Mouse (Mus musculus) liver, adult (tissue): ENCODE data around the gene Gm29666.

ENCODE experiments used
- GATA4 ChIP-seq: IDR thresholded peaks from 2 replicates; pipeline ENCODE4 v1.6.1; 2014; ENCODE audit warnings: mild to moderate bottlenecking, low read length; ENCODE audit not compliant: insufficient replicate concordance

Gene Gm29666

DNA sequence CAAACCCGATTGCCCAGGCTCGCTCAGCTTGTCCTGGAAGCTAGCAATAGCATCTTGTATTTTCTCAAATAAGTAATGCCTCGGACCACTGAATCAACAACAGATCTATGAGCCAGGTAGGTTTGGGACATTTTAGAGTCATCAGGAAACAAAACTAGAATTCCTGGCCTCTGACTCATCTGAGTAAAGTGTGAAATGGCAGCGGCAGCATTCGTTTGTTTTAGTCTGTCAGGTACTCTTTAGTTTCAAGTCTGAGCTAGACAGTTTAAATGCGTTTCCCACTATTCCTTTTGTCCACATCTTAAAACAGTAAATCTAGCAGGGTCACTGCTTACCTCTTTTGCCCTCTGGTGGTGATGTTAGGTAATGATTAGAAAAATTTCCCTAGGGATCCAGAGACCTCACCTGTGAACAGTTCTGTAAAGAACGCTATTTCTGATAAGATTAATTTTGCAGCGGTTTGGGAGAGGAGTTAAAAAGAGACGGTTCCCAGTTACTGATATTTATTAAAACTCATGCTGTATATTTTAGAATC is 5.0 kb upstream of the Gm29666 start:
- TF ChIP-seq GATA4, result no peak

- TF ChIP-seq GATA4, result no peak
These were observed 3.8 kb upstream of the Gm29666 start for GRCm38 (mm10) chr15:84923508-84924181.

DNA sequence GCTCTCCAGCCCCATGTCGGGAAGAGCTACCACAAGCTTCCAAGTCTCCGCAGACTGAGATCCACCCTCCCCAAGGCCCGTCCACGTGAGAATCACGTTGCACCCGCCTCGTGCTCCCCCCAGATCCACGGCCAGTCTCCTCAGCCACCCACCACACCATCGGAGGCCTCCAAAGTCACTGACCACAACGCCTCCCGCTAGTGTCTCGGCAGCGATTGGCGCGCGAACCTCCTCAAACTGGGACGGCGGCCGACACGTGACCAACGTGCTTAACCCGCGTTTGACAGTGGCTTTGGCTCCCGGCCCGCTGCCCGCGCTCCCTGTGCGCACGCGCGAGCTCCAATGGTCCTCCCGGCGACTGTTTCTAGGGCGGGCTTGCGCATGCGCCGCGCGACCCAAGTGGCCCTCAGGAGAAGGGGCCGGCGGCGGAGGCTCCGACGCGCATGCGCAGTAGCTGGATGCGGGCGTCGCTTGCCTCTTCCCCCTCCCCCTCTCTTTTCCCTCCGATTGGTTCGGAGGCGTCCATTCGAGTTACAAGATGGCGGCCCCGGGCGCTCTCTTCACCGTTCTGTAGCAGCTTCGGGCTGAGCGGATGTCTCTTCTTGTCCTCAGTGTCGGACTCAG is 3.2 kb upstream of the Gm29666 start, which contains the start of gene Nup50:
TSS of gene Nup50 (plus strand) at position 528 of the 624 bp plus-strand sequence.
- peak; percentile 18; the same call in 1 of the 2 replicates for TF ChIP-seq GATA4

GRCm38 (mm10) chr15:84913201-84913600 is 6.6 kb downstream of the Gm29666 start:
- TF ChIP-seq GATA4, result no peak

DNA sequence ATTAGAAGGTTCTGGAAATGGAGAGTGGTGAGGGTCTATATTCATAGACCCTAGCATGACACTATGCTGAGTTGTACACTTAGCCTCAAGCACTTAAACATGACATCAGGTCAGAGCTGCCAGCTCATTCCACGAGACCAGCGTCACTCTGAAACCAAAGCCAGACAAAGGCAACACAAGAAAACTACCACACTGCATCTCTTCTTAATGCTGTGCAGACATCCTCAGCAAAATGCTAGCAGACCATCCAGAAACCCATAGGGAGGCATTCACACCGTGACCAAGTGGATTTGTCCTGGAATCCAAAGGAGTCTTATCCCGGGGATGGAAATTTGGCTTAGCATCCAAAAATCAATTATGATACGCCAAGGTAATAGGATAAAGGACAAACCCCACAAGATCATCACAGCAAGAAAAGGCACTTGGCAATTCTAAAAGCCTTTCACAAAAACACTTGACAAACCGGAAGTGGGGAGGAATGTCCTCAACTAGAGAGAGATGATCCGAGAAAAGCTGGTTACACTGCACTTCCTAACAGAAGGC is 15.9 kb downstream of the Gm29666 start:
- TF ChIP-seq GATA4, result no peak

DNA sequence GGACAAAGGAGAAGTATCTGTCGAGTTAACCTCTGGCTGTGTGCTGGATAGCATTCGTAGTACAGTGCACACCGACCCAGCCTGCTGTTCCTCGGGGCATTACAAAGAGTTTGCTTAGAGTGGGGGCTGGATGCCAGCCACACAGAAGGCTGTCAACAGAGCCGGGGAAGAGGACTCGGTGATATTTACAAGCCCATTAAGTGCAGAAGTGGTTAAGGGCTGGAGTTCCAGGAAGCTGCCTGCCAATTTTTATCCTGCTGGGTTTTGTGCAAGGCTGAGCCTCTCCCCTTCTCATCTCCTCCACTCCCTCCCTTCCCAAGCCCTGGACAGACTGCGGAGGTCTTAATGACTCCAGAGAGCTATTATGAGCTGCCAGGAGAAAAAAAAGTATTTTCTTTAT is 21.8 kb downstream of the Gm29666 start:
- no peak for TF ChIP-seq GATA4

GRCm38 (mm10) chr15:84896664-84897063 is 23.2 kb downstream of the Gm29666 start:
- no peak for TF ChIP-seq GATA4

DNA sequence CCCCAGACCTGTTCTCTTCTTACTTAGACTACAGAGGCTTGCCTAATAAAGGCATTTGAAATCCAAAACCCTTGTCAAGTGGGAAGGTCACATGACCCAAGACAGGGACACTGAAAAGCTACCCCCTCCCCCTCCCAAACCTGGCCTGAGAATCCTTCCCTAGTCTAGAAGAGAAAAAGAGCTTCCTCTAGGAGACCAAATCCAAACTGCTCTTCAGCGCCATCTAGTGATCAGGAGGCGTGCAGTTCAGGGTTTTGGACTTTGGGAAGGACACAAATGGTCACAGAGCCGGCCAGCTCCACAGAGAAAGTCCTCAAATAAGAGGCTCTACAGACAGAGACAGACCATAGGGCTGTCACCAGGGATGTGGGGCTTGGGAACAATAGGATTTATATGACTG is 28.2 kb downstream of the Gm29666 start:
- no peak for TF ChIP-seq GATA4

DNA sequence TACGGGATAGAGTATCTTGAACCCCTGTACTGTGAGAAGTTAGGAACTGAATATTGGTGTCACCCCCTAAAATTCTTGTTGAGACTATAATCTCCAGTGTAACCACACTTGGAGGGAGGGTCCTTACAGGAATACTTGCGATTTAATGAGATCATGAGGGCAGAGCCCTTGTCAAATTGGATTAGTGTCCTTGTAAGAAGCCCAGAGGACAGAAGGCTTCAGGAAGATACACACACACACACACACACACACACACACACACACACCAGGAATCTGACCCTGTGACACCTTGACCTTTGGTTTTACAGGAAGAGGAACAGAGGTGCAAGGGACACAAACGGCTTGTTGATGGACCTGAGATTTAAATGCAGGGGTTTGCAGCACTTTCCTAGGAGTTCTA is 28.6 kb downstream of the Gm29666 start:
- TF ChIP-seq GATA4, result no peak

DNA sequence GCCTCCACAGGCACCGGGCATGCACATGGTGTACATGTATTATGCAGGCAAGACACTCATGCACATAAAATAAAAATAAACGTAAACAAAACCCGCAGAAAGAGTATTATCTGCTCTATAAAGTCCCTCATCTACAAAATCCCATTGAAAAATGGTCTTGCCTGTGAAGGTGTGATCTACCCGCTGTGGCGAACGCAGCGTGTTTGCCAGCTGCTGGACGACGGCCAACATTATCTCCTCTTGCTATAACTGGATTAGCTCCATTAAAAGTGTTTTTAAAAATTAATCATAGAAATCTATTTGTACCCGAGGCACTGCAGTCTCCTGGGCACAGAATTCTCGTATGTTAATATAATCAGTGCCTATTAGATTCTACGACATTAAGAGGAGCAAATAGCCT is 31.8 kb downstream of the Gm29666 start:
- TF ChIP-seq GATA4, result no peak

DNA sequence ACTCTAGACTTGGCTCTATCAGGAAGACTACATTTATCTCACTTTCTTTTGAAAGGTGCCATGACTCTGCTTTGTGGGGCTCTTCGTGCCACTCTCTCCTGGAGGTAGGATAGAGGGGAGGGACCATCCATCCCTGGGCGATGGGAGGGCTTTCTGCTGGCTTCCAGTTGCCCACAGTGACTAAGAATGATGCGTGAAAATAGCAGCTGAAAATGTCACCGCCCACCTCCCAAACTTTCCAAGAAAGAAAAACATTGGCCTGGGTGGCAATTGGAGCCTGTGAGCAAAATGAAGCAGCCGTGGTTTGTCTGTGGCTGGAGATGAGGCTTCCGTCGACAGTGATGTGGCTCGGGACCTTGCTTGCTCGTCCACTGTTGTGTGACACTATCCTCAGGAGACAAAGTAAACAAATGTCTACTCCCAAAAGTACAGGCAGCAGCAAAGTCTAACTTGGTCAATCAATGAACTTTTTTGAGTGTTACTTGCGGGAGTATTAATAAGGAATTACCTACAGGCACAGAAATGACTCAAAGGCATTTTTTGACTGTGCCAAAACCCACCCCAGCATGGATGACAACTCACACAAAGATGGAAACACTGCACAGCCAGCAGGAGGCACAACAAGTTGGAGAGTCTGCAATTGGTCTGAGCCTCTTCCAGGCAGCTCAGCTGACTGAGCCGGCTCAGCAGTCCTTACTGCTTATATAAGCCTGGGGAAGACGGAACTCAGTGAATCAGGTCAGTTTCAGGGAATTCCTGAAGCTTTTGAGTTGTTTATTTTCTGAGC is 42.6 kb downstream of the Gm29666 start:
- TF ChIP-seq GATA4, result no peak

GRCm38 (mm10) chr15:84873867-84874266 is 46.0 kb downstream of the Gm29666 start:
- no peak for TF ChIP-seq GATA4

- no peak for TF ChIP-seq GATA4
These were observed 46.8 kb downstream of the Gm29666 start for GRCm38 (mm10) chr15:84873079-84873478.

DNA sequence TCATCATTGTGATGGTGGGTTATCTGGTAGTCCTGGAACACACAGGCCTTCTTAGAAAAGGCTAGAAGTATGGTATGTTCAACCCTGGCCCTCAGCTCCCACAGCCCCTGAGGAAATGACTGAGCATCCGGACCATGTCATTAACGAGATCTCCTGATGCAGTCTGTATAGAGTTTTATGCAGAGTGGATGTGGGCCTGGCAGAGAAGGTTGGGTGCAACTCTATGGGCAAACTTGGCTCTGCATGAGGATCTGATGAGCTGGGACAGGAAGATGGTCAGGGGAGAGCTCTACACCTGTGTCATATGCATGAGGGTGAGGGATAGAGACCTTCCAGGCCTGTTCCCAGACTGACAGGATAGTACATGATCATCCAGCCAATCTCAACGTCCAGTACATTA is 48.0 kb downstream of the Gm29666 start:
- TF ChIP-seq GATA4, result no peak

DNA sequence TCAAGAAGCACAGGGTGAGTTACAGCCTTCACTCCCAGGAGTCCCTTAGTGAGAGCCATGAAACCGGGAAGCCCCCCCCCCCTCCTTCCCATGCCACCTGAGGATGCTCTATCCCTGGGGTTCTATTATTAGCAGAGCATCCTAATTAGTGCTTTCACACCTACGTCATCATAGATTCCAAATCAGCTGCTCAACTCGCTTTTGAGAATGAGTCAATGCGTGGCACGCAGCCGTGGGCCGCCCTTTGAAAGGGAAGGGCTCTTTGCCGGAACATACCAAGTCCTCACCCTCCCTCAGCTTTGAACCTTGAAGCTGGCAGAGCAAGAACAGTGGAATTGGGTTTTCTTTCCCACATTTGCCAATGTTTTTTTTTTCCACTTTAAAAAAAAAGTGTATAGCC is 57.9 kb downstream of the Gm29666 start:
- no peak for TF ChIP-seq GATA4
